Mouse (Mus musculus) adrenal gland, postnatal 25 days (tissue): Measurements from ENCODE around the gene Nolc1. TPM values are rescaled to one million over a fixed set of nuclear protein-coding genes. Genes with fewer than 3 reads are reported as not detected.

ENCODE experiments used
- DNase-seq: peaks from one replicate; pipeline ENCODE4 v3.0.0; 2021; ENCODE audit warnings: mixed read lengths
- long read RNA-seq: library from polyadenylated mRNA; stranded (forward); transcript quantifications from one replicate; pipeline ENCODE4 v2.0.0, GENCODE M21; 2021
- total RNA-seq: library from RNA; stranded (reverse); gene quantifications from 2 replicates; pipeline ENCODE4 v1.2.3, GENCODE M21; 2021

The Nolc1 gene
- total RNA-seq: 43.4 and 54.5 TPM in 2 replicates
- long read RNA-seq, transcript Nolc1-203 (13 exons, 3,523 nt): major isoform, 5 of 29 reads
- long read RNA-seq, partial matches to known transcripts: 11 of 29 reads
- long read RNA-seq, other reads (novel, unspliced or antisense): 11 of 29 reads

DNA sequence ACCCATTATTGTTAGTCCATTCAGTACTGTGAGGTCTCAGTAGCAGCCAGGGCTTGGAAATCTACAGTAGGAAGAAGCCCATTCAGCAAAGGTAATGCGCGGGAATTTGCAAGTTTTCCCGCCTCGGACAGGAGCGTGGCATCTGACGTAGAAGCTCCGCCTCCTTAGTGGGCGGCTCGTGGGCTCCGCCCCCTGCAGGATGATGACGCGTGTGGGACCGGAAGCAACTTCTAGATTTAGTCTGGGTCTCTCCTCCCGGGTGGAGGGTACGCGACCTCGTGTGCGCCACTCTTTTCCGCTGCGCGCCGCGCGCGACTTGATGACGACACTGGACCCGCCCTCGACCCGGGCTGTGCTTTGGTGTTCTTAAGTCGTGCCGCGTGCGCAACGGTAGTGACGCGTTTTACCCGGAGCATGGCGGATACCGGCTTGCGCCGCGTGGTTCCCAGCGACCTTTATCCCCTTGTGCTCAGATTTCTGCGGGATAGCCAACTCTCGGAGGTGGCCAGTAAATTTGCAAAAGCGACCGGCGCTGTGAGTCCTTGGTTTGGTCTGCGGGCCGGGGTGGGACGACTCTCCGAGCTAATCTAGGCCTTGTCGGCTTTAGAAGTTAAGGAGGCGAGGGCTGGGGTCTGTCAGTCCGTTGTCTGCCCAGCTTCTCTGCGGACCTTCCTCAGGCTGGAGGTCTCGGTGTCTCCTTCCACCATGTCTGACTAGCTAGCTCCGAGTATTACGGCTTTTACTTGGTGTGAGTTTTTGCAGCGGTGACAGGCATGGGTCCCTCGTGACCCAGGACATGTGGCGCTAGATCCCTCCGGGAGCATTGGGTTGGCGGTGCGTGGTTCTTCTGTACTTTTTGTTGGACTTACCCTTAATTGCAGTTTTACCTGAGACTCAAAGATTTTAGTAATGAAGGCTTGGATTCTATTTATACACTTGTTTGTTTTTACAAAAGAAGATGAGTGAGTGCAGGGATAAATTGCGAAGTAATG, at the start of gene Nolc1:
TSS of gene Nolc1 (plus strand) at position 248 of the 992 bp plus-strand sequence.
- peak; percentile 99 for DNase-seq

- DNase-seq: no peak
Observed at GRCm38 (mm10) chr19:46026567-46026966, 49.1 kb upstream of the Nolc1 start.

GRCm38 (mm10) chr19:46028747-46029320, 46.8 kb upstream of the Nolc1 start:
- no peak for DNase-seq

- DNase-seq: no peak
Observed at GRCm38 (mm10) chr19:46029652-46030051, 46.0 kb upstream of the Nolc1 start.

- DNase-seq: no peak
Observed at GRCm38 (mm10) chr19:46030196-46030983, 45.3 kb upstream of the Nolc1 start.

DNA sequence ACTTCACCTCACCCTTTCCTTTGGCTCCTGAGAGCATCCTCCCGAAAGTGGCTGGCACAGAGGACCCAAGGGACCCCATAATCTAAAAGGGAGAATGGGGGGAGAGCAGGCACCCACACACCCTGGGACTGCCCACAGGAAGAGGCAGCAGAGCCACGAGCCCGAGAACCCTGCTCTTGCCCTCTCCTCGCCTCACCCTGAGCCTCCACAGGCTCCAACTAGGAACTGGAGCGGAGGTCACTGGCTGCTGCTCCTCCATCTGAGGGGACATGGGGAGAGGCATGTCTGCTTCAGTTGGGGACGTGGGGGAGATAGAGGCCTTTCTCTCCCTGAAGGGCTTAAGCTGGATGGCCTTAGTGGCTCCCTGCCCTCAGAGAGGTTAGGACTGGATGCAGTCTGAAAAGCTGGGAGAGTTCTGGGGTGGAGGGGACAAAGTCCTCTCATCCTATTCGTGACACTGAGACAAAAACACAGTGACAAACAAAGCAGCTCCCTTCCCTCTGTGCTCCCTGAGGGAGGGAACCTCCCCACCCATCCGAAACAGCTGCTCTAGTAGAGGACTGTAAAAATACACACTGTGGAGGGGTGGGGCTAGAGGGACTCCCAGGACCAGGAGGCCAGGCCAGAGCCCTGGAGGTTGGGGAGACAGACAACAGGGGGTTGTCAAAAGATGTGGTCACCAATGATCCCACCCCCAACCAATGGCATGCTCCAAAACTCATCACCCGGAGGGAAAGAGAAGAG, 43.8 kb upstream of the Nolc1 start:
- DNase-seq: no peak

DNA sequence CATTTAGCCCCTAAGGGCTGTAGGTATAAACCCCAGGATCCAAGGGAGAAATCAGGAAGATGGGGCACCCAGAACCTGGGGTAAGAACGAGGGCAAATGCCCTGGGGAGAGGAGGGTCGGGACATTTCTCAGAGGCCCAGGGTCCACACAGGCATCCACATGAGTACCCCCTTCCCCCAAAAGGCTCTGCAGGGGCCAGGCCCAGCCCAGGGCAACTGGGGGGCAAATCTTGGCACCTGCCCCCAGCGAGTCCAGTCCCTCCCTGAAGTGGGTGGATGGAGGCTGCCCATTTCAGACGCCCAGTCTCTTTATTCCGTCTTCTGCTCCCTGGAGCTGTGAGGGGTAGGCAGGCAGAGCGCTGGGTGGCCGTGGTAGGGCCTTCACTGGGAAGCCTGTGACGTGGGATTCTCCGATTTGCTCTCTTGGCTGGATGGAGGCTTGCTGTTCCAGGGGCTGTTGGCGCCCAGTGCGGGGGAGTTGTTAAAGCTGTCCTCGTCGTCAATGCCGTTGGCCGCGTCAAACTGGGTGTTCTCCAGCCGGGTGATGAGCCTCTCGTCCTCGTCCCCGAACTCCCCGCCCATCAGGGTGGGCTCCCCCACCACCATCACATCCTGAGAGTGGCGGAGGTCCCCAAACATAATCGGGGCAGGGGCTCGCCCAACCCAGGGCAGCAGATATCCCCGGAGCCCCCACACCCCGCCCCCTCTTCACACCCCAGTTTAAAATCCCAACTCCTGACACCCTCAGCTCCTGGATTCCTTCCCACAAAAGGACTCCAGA, 42.7 kb upstream of the Nolc1 start:
- no peak for DNase-seq

GRCm38 (mm10) chr19:46033911-46034310, 41.8 kb upstream of the Nolc1 start:
- DNase-seq: no peak

- DNase-seq: no peak
Observed at GRCm38 (mm10) chr19:46035971-46036370, 39.7 kb upstream of the Nolc1 start.

DNA sequence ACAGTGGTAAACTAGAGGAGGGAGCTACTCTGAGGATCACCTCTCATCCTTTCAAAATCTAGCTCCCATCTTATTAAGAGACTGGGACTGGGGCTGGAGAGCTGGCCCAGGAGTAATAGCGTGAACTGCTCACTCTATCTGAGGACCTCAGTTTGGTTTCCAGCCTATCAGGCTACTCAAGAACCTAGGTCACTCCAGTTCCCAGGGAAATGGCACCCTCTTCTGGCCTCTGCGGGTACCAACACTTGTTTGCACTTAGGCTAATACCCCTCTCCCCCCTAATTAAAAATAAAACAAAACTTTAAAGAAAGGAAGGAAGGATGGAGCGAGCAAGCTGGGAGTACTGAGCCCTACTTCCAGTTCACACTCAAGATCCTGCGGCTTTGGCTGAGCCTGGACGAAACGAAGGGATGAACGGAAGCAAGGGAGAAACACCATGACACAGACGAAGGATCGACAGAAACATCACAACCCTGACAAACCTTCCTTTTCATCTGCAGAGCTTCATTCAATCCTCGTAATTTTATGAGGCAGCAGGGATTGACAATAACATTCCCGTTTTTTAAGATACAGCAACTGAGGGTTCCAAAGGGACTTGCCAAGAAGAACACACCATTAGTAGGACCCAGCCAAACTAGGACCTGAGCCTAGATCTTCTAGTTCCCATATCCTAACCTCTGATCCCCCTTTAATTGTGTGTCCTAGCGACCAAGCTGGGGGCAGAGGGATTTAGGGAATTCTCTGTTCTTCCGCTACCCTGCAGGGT, 39.0 kb upstream of the Nolc1 start:
- no peak for DNase-seq

DNA sequence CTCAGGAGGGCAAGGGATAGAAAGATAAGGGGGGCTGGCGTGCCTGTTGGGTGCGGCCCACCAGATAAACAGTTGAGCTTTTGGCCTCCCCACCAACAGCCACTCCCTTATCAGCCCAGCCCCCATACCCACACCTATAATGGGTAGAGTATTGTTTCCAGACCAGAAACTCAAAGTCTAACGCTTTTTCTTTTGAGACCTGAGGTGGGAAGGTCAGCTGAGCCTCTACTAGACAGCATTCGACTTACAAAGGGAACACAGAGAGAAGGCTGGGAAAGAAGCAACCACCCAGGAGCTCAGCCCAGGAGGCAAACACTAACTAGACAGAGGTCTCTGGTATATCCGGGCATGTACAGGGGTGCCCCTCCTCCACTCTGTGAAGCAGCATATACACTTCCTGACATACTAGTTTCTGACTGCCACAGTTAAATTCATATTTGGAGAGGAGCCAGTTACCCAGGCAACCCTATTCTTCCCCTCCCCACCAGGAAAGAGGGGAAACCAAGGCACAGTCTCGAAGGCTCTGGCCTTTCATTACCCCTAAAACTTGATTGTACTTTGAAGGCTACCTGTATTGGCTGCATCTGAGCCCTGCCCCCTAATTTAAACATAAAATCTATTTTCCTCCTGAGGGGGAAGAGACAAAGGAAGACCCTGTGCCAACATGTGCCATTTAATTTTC, 38.3 kb upstream of the Nolc1 start:
- no peak for DNase-seq

DNA sequence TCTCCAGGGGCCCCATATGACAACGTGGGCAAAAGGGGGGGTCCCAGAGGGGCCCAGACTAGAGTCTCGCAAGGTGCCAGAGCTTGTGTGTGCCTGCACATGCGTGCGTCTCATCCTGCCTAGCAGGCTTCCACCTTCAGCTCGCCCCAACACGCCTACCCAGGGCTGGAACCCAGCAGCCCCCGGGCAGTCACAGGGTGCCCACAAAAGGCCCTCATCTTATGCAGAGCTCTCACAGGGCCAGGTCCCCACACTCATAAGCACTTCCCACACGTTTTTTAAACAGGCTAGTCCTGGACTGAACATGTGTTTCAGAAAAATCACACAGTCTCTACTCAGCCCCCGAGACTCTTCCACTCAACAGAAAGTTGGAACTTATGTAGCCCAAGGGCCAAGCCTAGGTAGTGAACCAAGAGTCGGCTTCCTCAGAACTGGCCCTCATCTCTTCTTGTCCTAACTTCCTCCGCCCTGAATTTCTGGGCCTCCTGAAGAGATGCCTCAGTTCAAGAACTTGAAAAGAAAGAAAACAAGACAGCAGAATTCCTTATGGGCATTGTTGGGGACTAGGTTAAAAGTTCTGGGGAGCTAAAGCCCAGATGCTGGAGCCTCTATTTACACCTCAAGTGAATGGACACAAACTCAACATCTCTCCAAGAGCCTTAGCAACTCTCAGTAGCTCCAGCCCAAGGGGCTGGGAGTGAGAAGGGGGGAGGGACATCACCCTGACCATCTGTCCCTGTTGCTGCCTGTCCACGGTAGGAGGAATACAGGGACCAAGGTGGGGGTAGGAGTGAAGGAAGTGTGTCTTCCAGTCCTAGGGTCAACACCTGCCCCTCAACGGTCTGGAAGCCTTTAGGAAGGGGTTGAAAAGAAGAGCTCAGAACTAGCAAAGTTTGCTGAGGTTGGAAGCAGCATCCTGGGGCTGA, 37.5 kb upstream of the Nolc1 start:
- DNase-seq: no peak

DNA sequence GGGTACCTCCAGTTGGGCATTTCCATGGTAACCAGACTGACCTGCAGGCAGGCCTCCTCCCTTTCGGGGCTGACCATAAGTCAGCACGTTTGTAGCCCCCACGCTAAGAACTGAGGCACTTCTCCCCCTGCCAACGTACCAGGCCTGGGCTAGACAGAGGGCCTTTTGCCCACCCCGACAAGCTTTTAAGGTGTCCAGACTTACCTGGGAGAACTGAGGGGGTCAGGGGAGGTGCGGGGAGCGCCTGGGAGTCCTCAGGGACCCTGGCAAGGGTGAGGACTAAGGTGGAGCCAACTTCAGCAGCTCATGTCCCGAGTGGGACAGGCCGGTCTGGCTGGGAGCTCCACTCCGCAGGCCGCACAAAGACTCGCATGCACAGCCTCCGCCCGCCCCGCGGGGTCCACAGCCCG, 36.8 kb upstream of the Nolc1 start:
- peak; percentile 27 for DNase-seq

DNA sequence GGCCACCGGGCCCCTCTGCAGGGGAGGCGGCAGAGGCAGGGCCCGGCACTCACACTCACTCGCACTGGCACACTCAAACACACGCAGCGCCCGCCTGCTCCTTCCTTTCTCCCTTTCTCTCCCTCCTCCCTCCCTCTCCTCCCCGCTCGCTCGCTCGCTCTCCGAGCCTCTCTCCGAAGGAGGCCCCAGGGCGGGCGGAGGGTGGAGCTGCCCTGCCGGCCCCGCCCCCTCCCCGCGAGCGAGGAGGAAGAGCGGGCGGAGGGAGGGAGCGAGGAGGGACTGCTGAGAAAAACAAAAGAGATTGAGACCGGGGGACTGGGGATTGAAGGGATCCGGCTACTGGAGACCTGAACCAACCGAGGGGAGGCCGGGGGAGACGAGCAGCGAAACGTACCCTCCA, 36.2 kb upstream of the Nolc1 start:
- DNase-seq: peak; percentile 93

- no peak for DNase-seq
Observed at GRCm38 (mm10) chr19:46040149-46040902, 35.3 kb upstream of the Nolc1 start.

GRCm38 (mm10) chr19:46041299-46041932, 34.2 kb upstream of the Nolc1 start:
- no peak for DNase-seq

GRCm38 (mm10) chr19:46041933-46042475, 33.7 kb upstream of the Nolc1 start:
- DNase-seq: peak; percentile 91
